Mouse (Mus musculus): ENCODE measurements around the gene Gm9736.
"Not testable (repeated sequence)": the region's sequence is repeated elsewhere in the genome, so short reads cannot be mapped to it uniquely, and the experiment has no call there.

Gm9736 gene

GRCm38 (mm10) chr10:77724855-77725254 is 26.3 kb downstream of the Gm9736 start:
- DNase-seq, result peak; percentile 15

- not testable (repeated sequence) for DNase-seq
Observed at GRCm38 (mm10) chr10:77720299-77720698, 30.9 kb downstream of the Gm9736 start, which contains the start of gene Krtap12-1. Krtap12-1 (plus strand) TSS chr10:77720599.

- no peak for DNase-seq
Observed at GRCm38 (mm10) chr10:77715507-77715906, 35.6 kb downstream of the Gm9736 start, which contains the start of gene Gm10142. Gm10142 (plus strand) TSS chr10:77715807.

- DNase-seq, result peak; percentile 26
Observed at GRCm38 (mm10) chr10:77713734-77714133, 37.4 kb downstream of the Gm9736 start.

GRCm38 (mm10) chr10:77711157-77711556 is 40.0 kb downstream of the Gm9736 start, which contains the start of gene Gm10024:
Gm10024 (plus strand) TSS chr10:77711457.
- DNase-seq, result not testable (repeated sequence)

- DNase-seq, result no peak
Observed at GRCm38 (mm10) chr10:77709831-77710230, 41.3 kb downstream of the Gm9736 start.

GRCm38 (mm10) chr10:77706326-77706725 is 44.8 kb downstream of the Gm9736 start, which contains the start of gene Gm10272:
Gm10272 (plus strand) TSS chr10:77706626.
- DNase-seq, result no peak
